In genomic region chr11:118476396-118477373, GRCm38 (mm10) we compare ENCODE assay signal across 1 mouse cellular context.
A peak's percentile ranks its signal among the peaks of the same experiment; 100 is the strongest.
TF ChIP-seq lines count a peak whose summit lies in the region.

TSS of gene Engase (plus strand) at chr11:118476829.

TF ChIP-seq in CH12.LX, 34 proteins besides CTCF, POLR2A, EP300 and RAD21 (continued from another document):
- no peak for TF ChIP-seq BHLHE40 (IDR thresholded peaks at IDR 0.05; ENCODE audit: low read depth, low read length)
- TF ChIP-seq MXI1 (IDR thresholded peaks at IDR 0.05; ENCODE audit: low read depth, low read length) = peak; percentile 80
- peak; percentile 44; the same call in 1 of the 2 replicates for TF ChIP-seq KAT2A (IDR thresholded peaks at IDR 0.05; ENCODE audit: insufficient replicate concordance, low read length)
- TF ChIP-seq E2F4 (IDR thresholded peaks at IDR 0.05; ENCODE audit: insufficient replicate concordance, low read depth, low read length) = no peak
- peak; percentile 83; the same call in 1 of the 2 replicates for TF ChIP-seq UBTF (IDR thresholded peaks at IDR 0.05; ENCODE audit: low read depth, low read length)
- TF ChIP-seq ETS1 (conservative IDR thresholded peaks at IDR 0.05; ENCODE audit: low read depth, low read length) = no peak
- TF ChIP-seq NRF1 (IDR thresholded peaks at IDR 0.05; ENCODE audit: low read depth, low read length) = peak; percentile 57
- TF ChIP-seq ZMIZ1 (IDR thresholded peaks at IDR 0.05; ENCODE audit: low read depth, low read length) = peak; percentile 84
- TF ChIP-seq TBP (conservative IDR thresholded peaks at IDR 0.05; ENCODE audit: low read depth, low read length) = peak; percentile 70; the same call in 1 of the 2 replicates
- peak; percentile 42; the same call in 1 of the 2 replicates for TF ChIP-seq MAZ (IDR thresholded peaks at IDR 0.05; ENCODE audit: low read depth, low read length)
